Mouse (Mus musculus) liver, adult (tissue): ENCODE data around the gene Mt3.

Experiments used
- GATA4 ChIP-seq: IDR thresholded peaks from 2 replicates; pipeline ENCODE4 v1.6.1; 2014; ENCODE audit warnings: mild to moderate bottlenecking, low read length; ENCODE audit not compliant: insufficient replicate concordance

Mt3 gene

GRCm38 (mm10) chr8:94177716-94178390 is 25.4 kb downstream of the Mt3 start:
- no peak for TF ChIP-seq GATA4

GRCm38 (mm10) chr8:94178857-94179712 is 26.7 kb downstream of the Mt3 start, which contains the start of gene Mt1:
Gene Mt1, plus strand, starts transcription at chr8:94179082.
- peak; percentile 93; the same call in 1 of the 2 replicates for TF ChIP-seq GATA4

DNA sequence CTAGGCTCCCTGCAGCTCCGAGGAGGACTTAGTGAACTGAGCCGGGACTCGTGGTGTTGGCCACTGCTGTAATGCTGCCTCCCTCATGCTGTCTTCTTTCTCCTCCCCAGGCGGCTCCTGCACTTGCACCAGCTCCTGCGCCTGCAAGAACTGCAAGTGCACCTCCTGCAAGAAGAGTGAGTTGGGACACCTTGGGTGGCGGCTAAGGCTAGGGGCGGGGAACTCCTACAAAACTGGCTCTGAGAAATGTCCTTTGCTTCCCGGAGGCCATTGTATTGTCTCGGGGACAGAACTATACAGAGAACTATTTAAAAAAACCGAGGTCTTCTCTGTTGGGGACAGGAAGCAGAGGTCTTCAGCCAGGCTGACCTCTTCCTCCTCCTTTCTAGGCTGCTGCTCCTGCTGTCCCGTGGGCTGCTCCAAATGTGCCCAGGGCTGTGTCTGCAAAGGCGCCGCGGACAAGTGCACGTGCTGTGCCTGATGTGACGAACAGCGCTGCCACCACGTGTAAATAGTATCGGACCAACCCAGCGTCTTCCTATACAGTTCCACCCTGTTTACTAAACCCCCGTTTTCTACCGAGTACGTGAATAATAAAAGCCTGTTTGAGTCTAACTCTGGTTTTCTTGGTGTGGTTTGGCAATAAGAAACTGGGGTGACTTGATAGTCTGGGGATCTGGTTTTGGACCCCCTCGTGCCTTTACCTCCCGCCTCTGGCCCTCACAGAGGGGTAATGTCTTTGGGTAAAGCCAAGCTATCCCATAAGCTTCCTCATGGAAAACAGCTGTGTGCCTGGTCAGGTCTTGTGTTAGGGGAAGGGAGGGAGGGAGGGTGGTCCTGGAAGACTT is 27.5 kb downstream of the Mt3 start:
- TF ChIP-seq GATA4 = no peak

DNA sequence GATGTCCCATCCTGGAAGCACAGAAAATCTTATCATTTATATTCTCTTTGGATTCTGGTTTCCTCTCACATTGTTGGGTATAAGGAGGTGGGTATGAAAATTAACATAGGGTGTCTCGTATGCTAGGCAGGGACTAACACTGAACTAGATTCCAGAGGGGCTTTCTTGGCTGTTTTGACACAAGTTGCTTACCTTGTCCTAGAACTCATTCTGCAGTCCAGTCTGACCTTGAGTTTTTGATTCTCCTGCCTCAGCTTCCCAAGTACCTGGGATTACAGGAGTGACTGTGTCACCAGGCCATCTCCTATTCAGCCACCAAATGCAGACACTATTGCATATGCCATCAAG is 28.1 kb downstream of the Mt3 start:
- no peak for TF ChIP-seq GATA4

- TF ChIP-seq GATA4 = no peak
Observed at GRCm38 (mm10) chr8:94182055-94182929, 29.9 kb downstream of the Mt3 start.

DNA sequence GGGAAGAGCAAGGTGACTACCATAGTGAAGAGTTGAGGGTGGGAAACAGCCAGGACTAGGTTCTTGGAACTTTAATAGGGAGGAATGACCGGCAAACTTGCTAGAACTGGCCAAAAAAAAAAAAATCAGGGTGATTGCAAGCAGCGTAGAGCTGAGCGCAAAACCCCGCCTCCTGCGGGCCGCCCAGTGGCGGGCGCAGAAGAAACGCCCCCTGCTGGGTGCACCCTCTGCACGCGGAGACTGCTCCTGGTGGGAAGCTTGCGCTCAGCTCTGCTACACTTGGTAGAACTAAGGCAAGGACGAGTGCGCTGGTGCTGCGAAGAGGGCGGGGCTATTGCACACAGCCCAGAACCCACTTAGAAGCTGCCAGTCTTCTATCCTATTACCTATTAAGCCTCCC is 30.7 kb downstream of the Mt3 start:
- TF ChIP-seq GATA4 = no peak

GRCm38 (mm10) chr8:94184357-94184843 is 32.0 kb downstream of the Mt3 start:
- TF ChIP-seq GATA4 = no peak

DNA sequence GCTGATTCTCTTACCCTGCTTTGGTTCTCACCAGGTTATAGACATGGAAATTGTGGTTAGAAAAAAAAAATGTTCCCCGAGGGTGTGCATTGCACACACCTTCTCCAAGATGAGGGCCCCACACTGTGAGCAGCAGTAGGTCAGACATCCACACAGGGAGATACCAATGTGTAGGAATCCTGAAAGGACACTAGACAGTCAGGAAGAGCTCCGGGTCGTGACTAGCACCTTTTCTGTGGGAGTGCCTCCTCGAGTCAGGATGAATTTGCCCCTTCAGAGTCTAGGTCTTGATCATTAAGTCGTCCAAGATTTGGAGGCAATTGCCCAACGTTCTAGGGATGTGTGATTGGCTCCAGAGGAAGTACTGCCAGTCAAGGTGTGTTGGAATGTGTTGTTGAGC is 33.4 kb downstream of the Mt3 start:
- TF ChIP-seq GATA4 = no peak

DNA sequence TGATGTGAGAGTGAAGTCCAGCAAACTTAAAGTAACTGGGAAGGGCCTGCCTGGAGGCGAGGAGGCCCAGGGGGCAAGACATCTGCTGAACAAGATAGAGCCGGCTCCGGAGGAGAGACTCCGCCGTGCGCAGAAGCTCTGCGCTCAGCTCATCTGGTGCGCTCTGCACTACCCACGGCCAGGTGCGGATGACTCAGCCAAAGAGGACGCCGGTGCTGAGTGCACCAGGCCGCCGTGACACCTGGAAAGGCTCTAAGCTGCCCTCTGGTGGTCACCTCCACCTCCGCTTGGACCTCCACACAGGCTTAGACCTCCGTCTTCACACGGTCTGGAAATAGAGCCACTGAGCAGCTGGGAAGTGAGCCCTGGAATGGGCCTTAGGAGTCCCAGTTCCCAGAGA is 34.1 kb downstream of the Mt3 start:
- TF ChIP-seq GATA4 = no peak

DNA sequence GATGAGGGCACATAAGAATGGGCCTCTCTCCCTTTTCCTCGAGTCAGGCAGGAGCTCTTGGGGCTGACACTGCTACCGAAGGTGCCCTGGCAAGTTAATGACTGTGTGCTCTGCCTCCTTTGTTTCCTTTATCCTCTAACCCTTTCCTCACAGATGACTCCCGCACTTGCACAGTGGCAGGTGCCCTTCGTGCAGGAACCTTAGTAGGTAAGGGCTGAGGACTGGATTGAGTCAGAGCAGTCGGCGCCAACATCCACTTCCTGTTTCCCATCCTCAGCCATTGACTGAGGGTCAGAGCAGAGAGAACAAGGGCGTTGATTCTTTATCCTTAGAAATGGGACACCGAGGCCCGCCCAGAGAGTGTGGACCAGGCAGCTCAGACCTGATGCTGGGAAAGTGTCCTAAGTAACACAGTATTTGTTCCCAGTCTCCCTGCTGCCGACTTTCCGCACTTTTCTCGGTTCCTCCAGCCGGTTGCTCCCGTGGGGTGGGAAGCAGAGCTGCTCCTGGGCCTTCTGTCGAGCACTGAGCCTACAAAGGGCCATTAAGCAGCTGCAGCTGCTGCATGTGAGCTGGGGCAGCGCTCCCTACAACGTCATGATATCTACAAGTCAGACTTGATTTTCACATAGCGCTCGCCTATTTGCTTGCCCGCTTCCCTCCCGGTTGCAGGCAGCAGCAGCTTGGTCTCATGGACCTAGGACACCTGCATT is 35.0 kb downstream of the Mt3 start:
- no peak for TF ChIP-seq GATA4

- no peak for TF ChIP-seq GATA4
Observed at GRCm38 (mm10) chr8:94189275-94190031, 37.0 kb downstream of the Mt3 start.

DNA sequence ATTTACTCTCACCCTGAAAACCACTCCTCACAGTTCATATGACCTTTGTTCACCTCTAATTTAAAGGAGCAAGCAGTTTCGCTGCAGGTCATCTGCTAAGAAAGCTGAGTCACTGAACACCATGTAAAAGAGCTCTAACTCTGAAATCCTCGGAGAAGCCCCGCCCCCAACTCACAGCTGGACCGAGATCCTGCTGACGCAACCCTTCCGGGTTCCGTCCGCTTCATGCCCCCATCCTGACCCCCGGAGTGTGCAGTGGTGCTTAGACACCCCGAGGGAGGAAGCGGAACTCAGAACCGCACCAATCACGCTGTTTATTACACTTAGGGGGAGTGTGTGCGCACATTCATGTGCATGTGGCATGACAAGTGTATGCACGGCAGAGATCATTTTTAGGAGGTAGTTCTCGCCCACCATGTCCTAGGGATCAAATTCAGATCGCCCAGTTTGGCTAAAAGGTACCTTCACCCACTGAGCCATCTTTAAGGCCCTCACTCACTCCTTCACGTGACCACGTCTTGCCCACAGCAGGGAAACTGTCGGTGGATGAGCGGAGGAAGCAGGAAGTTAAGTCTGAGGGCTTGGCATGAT is 38.8 kb downstream of the Mt3 start:
- no peak for TF ChIP-seq GATA4

DNA sequence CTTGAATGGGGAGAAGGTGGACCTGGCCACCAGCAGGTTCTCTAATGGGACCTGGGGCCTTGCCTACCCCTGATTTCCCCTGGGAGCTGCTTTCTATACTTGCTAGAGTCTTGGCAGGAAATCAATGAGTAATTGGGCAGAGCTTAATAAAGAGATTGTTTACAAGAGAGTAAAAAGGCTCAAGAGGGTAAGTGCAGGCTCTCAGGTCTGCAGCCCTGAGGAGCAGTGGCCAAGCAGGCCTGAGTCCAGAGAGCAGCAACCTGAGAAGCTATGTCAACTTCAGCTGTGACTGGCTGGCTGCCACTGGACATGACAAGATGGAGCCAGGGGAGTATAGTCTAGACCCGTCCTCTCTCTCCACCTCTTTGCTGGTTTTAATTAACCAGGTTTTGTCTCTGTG is 40.5 kb downstream of the Mt3 start:
- TF ChIP-seq GATA4 = no peak

GRCm38 (mm10) chr8:94194591-94195223 is 42.3 kb downstream of the Mt3 start:
- no peak for TF ChIP-seq GATA4
